Mouse (Mus musculus) gastrocnemius, adult 18-20 months (tissue): Measurements from ENCODE around the gene Tango2. TPM values are rescaled to one million over a fixed set of nuclear protein-coding genes. Genes with fewer than 3 reads are reported as not detected.
A peak's percentile ranks its signal among the peaks of the same experiment; 100 is the strongest.

Source experiments
- DNase-seq: peaks from one replicate; pipeline ENCODE4 v3.0.0; 2021; ENCODE audit warnings: low spot score
- long read RNA-seq, 2 experiments: library from polyadenylated mRNA; stranded (forward); transcript quantifications; one replicate each; pipeline ENCODE4 v2.0.0; 2021
- total RNA-seq, 2 experiments: library from RNA; stranded (reverse); gene quantifications; 2 replicates each; pipeline ENCODE4 v1.2.3; 2021

Gene Tango2
- 10 to 100 TPM; 42.5 to 54.5 TPM for total RNA-seq
- long read RNA-seq, experiment 1, transcript Tango2-201 (9 exons, 1,622 nt) = major isoform, 11 of 70 reads
- long read RNA-seq, experiment 1, partial matches to known transcripts = 29 of 70 reads
- long read RNA-seq, experiment 1, other reads (novel, unspliced or antisense) = 30 of 70 reads
- long read RNA-seq, experiment 2, transcript Tango2-201 (9 exons, 1,622 nt) = major isoform, 41 of 143 reads
- long read RNA-seq, experiment 2, partial matches to known transcripts = 45 of 143 reads
- long read RNA-seq, experiment 2, other reads (novel, unspliced or antisense) = 57 of 143 reads

GRCm38 (mm10) chr16:18347931-18348600, at the start of gene Tango2, which contains the start of gene Arvcf:
TSS of gene Tango2 (minus strand) at chr16:18348103.
TSS of gene Arvcf (plus strand) at chr16:18348182.
- peak; percentile 93 for DNase-seq

GRCm38 (mm10) chr16:18396791-18397621, 49.1 kb upstream of the Tango2 start:
- no peak for DNase-seq

GRCm38 (mm10) chr16:18396201-18396600, 48.3 kb upstream of the Tango2 start:
- DNase-seq = peak; percentile 84

- DNase-seq = peak; percentile 63
These were observed 47.7 kb upstream of the Tango2 start for GRCm38 (mm10) chr16:18395620-18396036.

GRCm38 (mm10) chr16:18394777-18395619, 47.1 kb upstream of the Tango2 start:
- DNase-seq = peak; percentile 78

- no peak for DNase-seq
These were observed 46.2 kb upstream of the Tango2 start for GRCm38 (mm10) chr16:18394056-18394455.

- DNase-seq = no peak
These were observed 45.7 kb upstream of the Tango2 start for GRCm38 (mm10) chr16:18393595-18393994.

- DNase-seq = peak; percentile 87
These were observed 44.8 kb upstream of the Tango2 start for GRCm38 (mm10) chr16:18392469-18393426.

- no peak for DNase-seq
These were observed 43.8 kb upstream of the Tango2 start for GRCm38 (mm10) chr16:18391728-18392127.

- no peak for DNase-seq
These were observed 43.2 kb upstream of the Tango2 start for GRCm38 (mm10) chr16:18391127-18391526.

GRCm38 (mm10) chr16:18390399-18390798, 42.5 kb upstream of the Tango2 start:
- DNase-seq = no peak

- DNase-seq = no peak
These were observed 40.9 kb upstream of the Tango2 start for GRCm38 (mm10) chr16:18388583-18389435.

GRCm38 (mm10) chr16:18387704-18388582, 40.0 kb upstream of the Tango2 start:
- no peak for DNase-seq

GRCm38 (mm10) chr16:18386972-18387371, 39.1 kb upstream of the Tango2 start:
- DNase-seq = no peak

- peak; percentile 65 for DNase-seq
These were observed 38.5 kb upstream of the Tango2 start for GRCm38 (mm10) chr16:18386451-18386850.

- no peak for DNase-seq
These were observed 37.5 kb upstream of the Tango2 start for GRCm38 (mm10) chr16:18385411-18385810.

- no peak for DNase-seq
These were observed 36.8 kb upstream of the Tango2 start for GRCm38 (mm10) chr16:18384659-18385058.

- DNase-seq = no peak
These were observed 36.3 kb upstream of the Tango2 start for GRCm38 (mm10) chr16:18384211-18384610.
